Mouse (Mus musculus) spleen, adult 2 months (tissue): ENCODE measurements around the gene Ets1. TPM values are rescaled to one million over a fixed set of nuclear protein-coding genes. Genes with fewer than 3 reads are reported as not detected.

Source experiments
- DNase-seq, 2 experiments: peaks; one replicate each; pipeline versions ENCODE4 v3.0.0 to v3.0.0-alpha.2; 2012 to 2021; ENCODE audit warnings: low spot score in 2 of 2, low read depth in 1 of 2
- H3K27ac ChIP-seq: fragments of 200-500 bp; 2 replicates; pipeline ENCODE4 v1.5.1; 2012; ENCODE audit warnings: low read length, inconsistent platforms; ENCODE audit not compliant: insufficient read depth
- H3K27me3 ChIP-seq: fragments of 200-500 bp; 2 replicates; pipeline ENCODE4 v1.6.1; 2012; ENCODE audit warnings: mild to moderate bottlenecking, moderate library complexity, low read length, inconsistent platforms; ENCODE audit not compliant: control insufficient read depth, insufficient read depth
- H3K36me3 ChIP-seq: fragments of 200-500 bp; 2 replicates; pipeline ENCODE4 v1.6.1; 2012; ENCODE audit warnings: mild to moderate bottlenecking, low read length, inconsistent platforms; ENCODE audit not compliant: control insufficient read depth, insufficient read depth
- H3K4me1 ChIP-seq: fragments of 200-500 bp; 2 replicates; pipeline ENCODE4 v1.6.1; 2011; ENCODE audit warnings: inconsistent platforms; ENCODE audit not compliant: control insufficient read depth, insufficient read depth, insufficient read length
- H3K4me3 ChIP-seq: fragments of 200-500 bp; 2 replicates; pipeline ENCODE4 v1.5.1; 2011; ENCODE audit warnings: mild to moderate bottlenecking, inconsistent platforms; ENCODE audit not compliant: insufficient read depth, insufficient read length; ENCODE audit errors: extremely low read depth
- CTCF ChIP-seq: fragments of 200-500 bp; IDR thresholded peaks from 2 replicates; pipeline ENCODE4 v1.5.1; 2011; ENCODE audit warnings: mild to moderate bottlenecking, inconsistent platforms; ENCODE audit not compliant: insufficient read depth, insufficient read length, insufficient replicate concordance; ENCODE audit errors: extremely low read depth
- POLR2A ChIP-seq: fragments of 200-500 bp; IDR thresholded peaks from 2 replicates; pipeline ENCODE4 v1.6.1; 2011; ENCODE audit warnings: low read depth, low read length, inconsistent platforms
- WGBS: fragments of 180-500 bp; shearing (Covaris S2); methylation state at CpG from one replicate; pipeline ENCODE4 v1.1.7; 2018; 5-methylcytosine and 5-hydroxymethylcytosine counted together
- polyA plus RNA-seq: library from polyadenylated mRNA; depleted of rRNA; stranded (reverse); fragments of >200 nt; gene quantifications from 2 replicates; pipeline ENCODE4 v1.2.3, GENCODE M21; 2012

Ets1 gene
- polyA plus RNA-seq, 1 experiment = 115 TPM

GRCm38 (mm10) chr9:32735071-32735470 is 99.0 kb downstream of the Ets1 start:
- Histone ChIP-seq H3K4me1 (peaks cover 43% of the 10 kb centered on the region), H3K4me3 (no peak overlapping the region), H3K36me3 (peaks cover 70% of the 10 kb centered on the region), H3K27me3 (no peaks in the 10 kb centered on the region), H3K27ac (peak overlapping the region; percentile 83)
- WGBS = 37% methylated on average over 7 of the region's 7 CpGs
- TF ChIP-seq CTCF (no peak), POLR2A (no peak)
- DNase-seq = peak in 1 of 2 experiments; percentile 63

- WGBS = 72% methylated on average over 9 of the region's 9 CpGs
- H3K27me3 ChIP-seq = no peaks in the 10 kb centered on the region
- no peak for TF ChIP-seq CTCF
- TF ChIP-seq POLR2A = no peak
- peaks cover 45% of the 10 kb centered on the region for H3K4me1 ChIP-seq
- H3K36me3 ChIP-seq = peaks cover 69% of the 10 kb centered on the region
- DNase-seq = no peak
- H3K4me3 ChIP-seq = no peak overlapping the region
- peak overlapping the region; percentile 83 for H3K27ac ChIP-seq
Observed at GRCm38 (mm10) chr9:32736051-32736450, 100.0 kb downstream of the Ets1 start.

- peaks cover 63% of the 10 kb centered on the region for H3K36me3 ChIP-seq
- H3K4me3 ChIP-seq = no peak overlapping the region
- TF ChIP-seq CTCF (no peak), POLR2A (no peak)
- DNase-seq = no peak
- peak overlapping the region; percentile 78; the same call in 1 of the 2 replicates for H3K27ac ChIP-seq
- no peaks in the 10 kb centered on the region for H3K27me3 ChIP-seq
- WGBS = 43% methylated on average over 4 of the region's 4 CpGs
- H3K4me1 ChIP-seq = peaks cover 59% of the 10 kb centered on the region
Observed at GRCm38 (mm10) chr9:32739988-32740387, 104.0 kb downstream of the Ets1 start.

GRCm38 (mm10) chr9:32740751-32741387 is 104.8 kb downstream of the Ets1 start:
- Histone ChIP-seq H3K27me3 (no peaks in the 10 kb centered on the region), H3K36me3 (peaks cover 60% of the 10 kb centered on the region), H3K4me1 (peaks cover 59% of the 10 kb centered on the region), H3K4me3 (no peak overlapping the region), H3K27ac (peak overlapping the region; percentile 78)
- no peak for TF ChIP-seq CTCF
- no peak for TF ChIP-seq POLR2A
- 61% methylated on average over 12 of the region's 12 CpGs for WGBS
- peak in 1 of 2 experiments; percentile 51 for DNase-seq

- peaks cover 57% of the 10 kb centered on the region for H3K4me1 ChIP-seq
- no peak overlapping the region; the same call in 1 of the 2 replicates for H3K27ac ChIP-seq
- 82% methylated on average over 2 of the region's 2 CpGs for WGBS
Observed at GRCm38 (mm10) chr9:32741681-32742080, 105.7 kb downstream of the Ets1 start.

GRCm38 (mm10) chr9:32743157-32743556 is 107.1 kb downstream of the Ets1 start:
- H3K4me1 ChIP-seq = peaks cover 56% of the 10 kb centered on the region
- no peaks in the 10 kb centered on the region for H3K27me3 ChIP-seq
- peaks cover 46% of the 10 kb centered on the region for H3K36me3 ChIP-seq
- no peak overlapping the region for H3K4me3 ChIP-seq
- peak overlapping the region; percentile 77 for H3K27ac ChIP-seq
- DNase-seq = no peak
- WGBS = 83% methylated on average over 8 of the region's 8 CpGs
- TF ChIP-seq POLR2A (no peak), CTCF (no peak)

More at GRCm38 (mm10) chr9:32741681-32742080, 105.7 kb downstream of the Ets1 start:
- TF ChIP-seq CTCF (no peak), POLR2A (no peak)
- DNase-seq = no peak
- Histone ChIP-seq H3K4me3 (no peak overlapping the region), H3K36me3 (peaks cover 59% of the 10 kb centered on the region), H3K27me3 (no peaks in the 10 kb centered on the region)

- no peaks in the 10 kb centered on the region for H3K27me3 ChIP-seq
- WGBS = 59% methylated on average over 9 of the region's 9 CpGs
- TF ChIP-seq CTCF (no peak), POLR2A (no peak)
- peak in 1 of 2 experiments; percentile 51 for DNase-seq
- H3K36me3 ChIP-seq = peaks cover 41% of the 10 kb centered on the region
- peak overlapping the region; percentile 77 for H3K27ac ChIP-seq
- no peak overlapping the region for H3K4me3 ChIP-seq
- H3K4me1 ChIP-seq = peaks cover 54% of the 10 kb centered on the region
Observed at GRCm38 (mm10) chr9:32743642-32744161, 107.7 kb downstream of the Ets1 start.
